Mouse (Mus musculus): ENCODE measurements around the gene Rnf144a. TPM values are rescaled to one million over a fixed set of nuclear protein-coding genes. Genes with fewer than 3 reads are reported as not detected.

Rnf144a gene
- total and polyA plus RNA-seq, 3 experiments, result not detected

GRCm38 (mm10) chr12:26412802-26413201 is 2.3 kb downstream of the Rnf144a start:
- no peaks in the 10 kb centered on the region for H3K9me3 ChIP-seq (replicated peaks; ENCODE audit: insufficient read depth, low read length)
- H3K4me1 ChIP-seq (ENCODE audit: control insufficient read depth in 1 of 2, insufficient read depth in 2 of 2, low read length in 2 of 2), result no peaks in the 10 kb centered on the region
- no peak overlapping the region for H3K27ac ChIP-seq (ENCODE audit: control insufficient read depth, low read depth, low read length)
- H3K9ac ChIP-seq (ENCODE audit: control insufficient read depth, low read depth, low read length, poor library complexity, severe bottlenecking), result no peak overlapping the region
- no peaks in the 10 kb centered on the region for H3K79me2 ChIP-seq (ENCODE audit: control insufficient read depth, insufficient read depth, low read length, poor library complexity)
- DNase-seq (ENCODE audit: low read depth, low spot score), result no peak
- H3K36me3 ChIP-seq (ENCODE audit: control insufficient read depth in 1 of 2, insufficient read depth in 2 of 2, low read length in 2 of 2), result no peaks in the 10 kb centered on the region
- H3K4me3 ChIP-seq (ENCODE audit: control insufficient read depth in 1 of 2, insufficient read depth in 1 of 2, low read depth in 2 of 2, low read length in 2 of 2), result no peak overlapping the region
- no peaks in the 10 kb centered on the region for H3K27me3 ChIP-seq (ENCODE audit: control insufficient read depth in 1 of 2, insufficient read depth in 2 of 2, low read length in 2 of 2)
- TF ChIP-seq MYC (IDR thresholded peaks at IDR 0.05; ENCODE audit: low read depth, low read length) (no peak), TBP (IDR thresholded peaks at IDR 0.05; ENCODE audit: low read depth, low read length) (no peak), ZNF384 (IDR thresholded peaks at IDR 0.05; ENCODE audit: low read depth, low read length) (no peak), GABPA (IDR thresholded peaks at IDR 0.05; ENCODE audit: low read depth, low read length) (no peak), CHD2 (IDR thresholded peaks at IDR 0.05; ENCODE audit: low read length) (no peak), MYB (IDR thresholded peaks at IDR 0.05; ENCODE audit: low read depth, low read length) (no peak), MAFK (IDR thresholded peaks at IDR 0.05; ENCODE audit: borderline replicate concordance, low read depth, low read length) (no peak), ETS1 (IDR thresholded peaks at IDR 0.05; ENCODE audit: low read depth, low read length) (no peak), CTCF (IDR thresholded peaks at IDR 0.05 in 2 of 3, conservative IDR thresholded peaks at IDR 0.05 in 1 of 3; ENCODE audit: control insufficient read depth in 1 of 3, insufficient read depth in 1 of 3, low read depth in 2 of 3, low read length in 3 of 3, poor library complexity in 1 of 3, severe bottlenecking in 1 of 3) (no peak)

- Histone ChIP-seq H3K4me1 (ENCODE audit: control insufficient read depth in 1 of 2, insufficient read depth in 2 of 2, low read length in 2 of 2) (no peaks in the 10 kb centered on the region), H3K27ac (ENCODE audit: control insufficient read depth, low read depth, low read length) (no peak overlapping the region), H3K9me3 (replicated peaks; ENCODE audit: insufficient read depth, low read length) (no peaks in the 10 kb centered on the region), H3K36me3 (ENCODE audit: control insufficient read depth in 1 of 2, insufficient read depth in 2 of 2, low read length in 2 of 2) (no peaks in the 10 kb centered on the region), H3K27me3 (ENCODE audit: control insufficient read depth in 1 of 2, insufficient read depth in 2 of 2, low read length in 2 of 2) (no peaks in the 10 kb centered on the region), H3K4me3 (ENCODE audit: control insufficient read depth in 1 of 2, insufficient read depth in 1 of 2, low read depth in 2 of 2, low read length in 2 of 2) (no peak overlapping the region), H3K79me2 (ENCODE audit: control insufficient read depth, insufficient read depth, low read length, poor library complexity) (no peaks in the 10 kb centered on the region), H3K9ac (ENCODE audit: control insufficient read depth, low read depth, low read length, poor library complexity, severe bottlenecking) (no peak overlapping the region)
- TF ChIP-seq USF2 (IDR thresholded peaks at IDR 0.05; ENCODE audit: borderline replicate concordance in 1 of 2, insufficient read depth in 1 of 2, low read depth in 1 of 2, low read length in 2 of 2), result no peak
- no peak for TF ChIP-seq GATA1 (IDR thresholded peaks at IDR 0.05; ENCODE audit: low read depth, low read length)
- no peak for TF ChIP-seq POLR2AphosphoS5 (IDR thresholded peaks at IDR 0.05; ENCODE audit: borderline replicate concordance, low read depth, low read length)
- TF ChIP-seq JUND (IDR thresholded peaks at IDR 0.05; ENCODE audit: low read depth, low read length), result no peak
- TF ChIP-seq E2F4 (IDR thresholded peaks at IDR 0.05; ENCODE audit: borderline replicate concordance, low read depth, low read length), result no peak
- no peak for TF ChIP-seq KAT2A (conservative IDR thresholded peaks at IDR 0.05; ENCODE audit: low read depth, low read length)
- TF ChIP-seq MAZ (IDR thresholded peaks at IDR 0.05; ENCODE audit: low read depth, low read length), result no peak
- no peak for TF ChIP-seq ETS1 (IDR thresholded peaks at IDR 0.05; ENCODE audit: low read depth, low read length)
- DNase-seq (ENCODE audit: low read depth, low spot score), result no peak
These were observed 3.1 kb downstream of the Rnf144a start for GRCm38 (mm10) chr12:26411841-26412450.

Data from MEL (cell line).